Mouse (Mus musculus) layer of hippocampus, adult 9-11 months (tissue): Measurements from ENCODE around the gene Hist1h3f.
"Not testable (repeated sequence)": the region's sequence is repeated elsewhere in the genome, so short reads cannot be mapped to it uniquely, and the experiment has no call there.

Source experiments
- DNase-seq: peaks from one replicate; pipeline ENCODE4 v3.0.0; 2022

Hist1h3f gene

GRCm38 (mm10) chr13:23570261-23571021 lies 26.6 kb downstream of the Hist1h3f start:
- not testable (repeated sequence) for DNase-seq

- DNase-seq, result peak; percentile 85
Observed at GRCm38 (mm10) chr13:23571022-23571503, 27.2 kb downstream of the Hist1h3f start, which contains the start of the genes Hist1h2ae and Hist1h2bg. Gene Hist1h2ae (minus strand): TSS chr13:23571220. Gene Hist1h2bg (plus strand): TSS chr13:23571396.

GRCm38 (mm10) chr13:23571504-23572217 lies 27.8 kb downstream of the Hist1h3f start:
- DNase-seq, result not testable (repeated sequence)

- no peak for DNase-seq
Observed at GRCm38 (mm10) chr13:23572218-23573033, 28.6 kb downstream of the Hist1h3f start.

- DNase-seq, result not testable (repeated sequence)
Observed at GRCm38 (mm10) chr13:23573034-23573897, 29.4 kb downstream of the Hist1h3f start.

- peak; percentile 97 for DNase-seq
Observed at GRCm38 (mm10) chr13:23573898-23574524, 30.2 kb downstream of the Hist1h3f start, which contains the start of the genes Hist1h2bf and Hist1h2ad. Gene Hist1h2bf (minus strand): TSS chr13:23574196. Gene Hist1h2ad (plus strand): TSS chr13:23574381.

- not testable (repeated sequence) for DNase-seq
Observed at GRCm38 (mm10) chr13:23574546-23575170, 30.8 kb downstream of the Hist1h3f start.

- peak; percentile 73 for DNase-seq
Observed at GRCm38 (mm10) chr13:23575271-23575851, 31.5 kb downstream of the Hist1h3f start, which contains the start of gene Hist1h3d. Gene Hist1h3d (plus strand): TSS chr13:23575763.

- not testable (repeated sequence) for DNase-seq
Observed at GRCm38 (mm10) chr13:23575864-23576313, 32.0 kb downstream of the Hist1h3f start.

- DNase-seq, result no peak
Observed at GRCm38 (mm10) chr13:23576351-23576881, 32.6 kb downstream of the Hist1h3f start.

- DNase-seq, result no peak
Observed at GRCm38 (mm10) chr13:23576906-23577639, 33.2 kb downstream of the Hist1h3f start.

GRCm38 (mm10) chr13:23577835-23578234 lies 34.0 kb downstream of the Hist1h3f start:
- no peak for DNase-seq

- DNase-seq, result peak; percentile 97
Observed at GRCm38 (mm10) chr13:23581408-23582218, 37.8 kb downstream of the Hist1h3f start, which contains the start of gene Hist1h4d. Gene Hist1h4d (plus strand): TSS chr13:23581598.

GRCm38 (mm10) chr13:23582219-23583056 lies 38.6 kb downstream of the Hist1h3f start:
- no peak for DNase-seq

- no peak for DNase-seq
Observed at GRCm38 (mm10) chr13:23583387-23584068, 39.7 kb downstream of the Hist1h3f start.

- DNase-seq, result no peak
Observed at GRCm38 (mm10) chr13:23584331-23584730, 40.5 kb downstream of the Hist1h3f start.
